Mouse (Mus musculus): ENCODE data around the gene Hoxa11. TPM values are rescaled to one million over a fixed set of nuclear protein-coding genes. Genes with fewer than 3 reads are reported as not detected.

Hoxa11 gene
- total and polyA plus RNA-seq, 2 experiments from 2014 or later = not detected

DNA sequence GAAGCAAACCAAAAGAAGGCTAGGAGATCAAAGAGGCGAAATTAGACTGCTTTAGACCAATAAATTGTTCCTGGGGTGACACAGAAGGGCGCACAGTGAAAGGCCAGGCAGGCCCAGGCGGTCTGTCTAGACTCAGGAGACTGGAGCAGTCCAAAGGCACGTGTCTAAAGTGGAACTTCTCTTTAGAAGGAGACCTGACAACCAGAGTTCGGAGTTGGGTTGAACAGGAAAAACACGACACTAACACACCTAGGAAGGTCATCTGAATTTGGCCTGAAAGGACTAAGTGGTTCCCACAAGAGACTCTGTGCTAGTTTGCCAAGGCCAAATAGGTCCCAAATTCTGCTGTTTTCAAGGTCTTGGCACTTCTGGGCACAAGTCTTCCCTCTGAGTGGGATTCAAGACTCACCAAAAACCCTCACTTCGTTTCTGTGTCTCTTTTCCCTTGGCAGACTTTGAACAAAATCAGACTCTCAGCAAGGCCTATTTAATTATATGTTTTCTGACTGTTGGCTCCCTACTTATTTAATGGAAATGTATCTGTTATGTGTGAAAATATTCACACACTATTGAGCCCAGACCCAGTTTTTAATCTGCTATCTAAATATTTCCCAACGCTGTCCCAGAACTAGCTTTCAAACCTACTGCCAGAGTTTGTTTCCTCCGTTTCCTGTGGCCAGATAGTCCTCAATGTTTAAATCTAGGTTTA, 26.2 kb downstream of the Hoxa11 start:
- no peaks in the 10 kb centered on the region for H3K36me3 ChIP-seq (ENCODE audit: insufficient read depth, low read length)
- 20% methylated on average over 9 of the region's 9 CpGs for WGBS
- TF ChIP-seq CTCF (IDR thresholded peaks at IDR 0.05; ENCODE audit: low read depth) = no peak
- no peaks in the 10 kb centered on the region for H3K4me1 ChIP-seq (ENCODE audit: insufficient read depth, low read length)
- DNase-seq (ENCODE audit: low spot score) = no peak
- H3K4me3 ChIP-seq (ENCODE audit: low read length) = no peak overlapping the region
- no peak overlapping the region for H3K9ac ChIP-seq (replicated peaks; ENCODE audit: low read length)
- H3K27ac ChIP-seq = no peak overlapping the region
- no peaks in the 10 kb centered on the region for H3K9me3 ChIP-seq (ENCODE audit: low read length)
- no peak overlapping the region for H3K4me2 ChIP-seq (ENCODE audit: low read depth, low read length)
- peaks cover 96% of the 10 kb centered on the region for H3K27me3 ChIP-seq (ENCODE audit: insufficient read depth, low read length)
- ATAC-seq = no peak

GRCm38 (mm10) chr6:52218643-52219215, 26.9 kb downstream of the Hoxa11 start:
- no peaks in the 10 kb centered on the region for H3K36me3 ChIP-seq (ENCODE audit: insufficient read depth, low read length)
- no peak overlapping the region for H3K9ac ChIP-seq (replicated peaks; ENCODE audit: low read length)
- ATAC-seq = no peak
- DNase-seq (ENCODE audit: low spot score) = no peak
- no peak overlapping the region for H3K4me3 ChIP-seq (ENCODE audit: low read length)
- H3K4me2 ChIP-seq (ENCODE audit: low read depth, low read length) = no peak overlapping the region
- no peaks in the 10 kb centered on the region for H3K4me1 ChIP-seq (ENCODE audit: insufficient read depth, low read length)
- H3K27me3 ChIP-seq (ENCODE audit: insufficient read depth, low read length) = peaks cover 96% of the 10 kb centered on the region
- no peak overlapping the region for H3K27ac ChIP-seq
- WGBS = 8% methylated on average over 14 of the region's 14 CpGs
- no peaks in the 10 kb centered on the region for H3K9me3 ChIP-seq (ENCODE audit: low read length)
- TF ChIP-seq CTCF (IDR thresholded peaks at IDR 0.05; ENCODE audit: low read depth) = no peak

DNA sequence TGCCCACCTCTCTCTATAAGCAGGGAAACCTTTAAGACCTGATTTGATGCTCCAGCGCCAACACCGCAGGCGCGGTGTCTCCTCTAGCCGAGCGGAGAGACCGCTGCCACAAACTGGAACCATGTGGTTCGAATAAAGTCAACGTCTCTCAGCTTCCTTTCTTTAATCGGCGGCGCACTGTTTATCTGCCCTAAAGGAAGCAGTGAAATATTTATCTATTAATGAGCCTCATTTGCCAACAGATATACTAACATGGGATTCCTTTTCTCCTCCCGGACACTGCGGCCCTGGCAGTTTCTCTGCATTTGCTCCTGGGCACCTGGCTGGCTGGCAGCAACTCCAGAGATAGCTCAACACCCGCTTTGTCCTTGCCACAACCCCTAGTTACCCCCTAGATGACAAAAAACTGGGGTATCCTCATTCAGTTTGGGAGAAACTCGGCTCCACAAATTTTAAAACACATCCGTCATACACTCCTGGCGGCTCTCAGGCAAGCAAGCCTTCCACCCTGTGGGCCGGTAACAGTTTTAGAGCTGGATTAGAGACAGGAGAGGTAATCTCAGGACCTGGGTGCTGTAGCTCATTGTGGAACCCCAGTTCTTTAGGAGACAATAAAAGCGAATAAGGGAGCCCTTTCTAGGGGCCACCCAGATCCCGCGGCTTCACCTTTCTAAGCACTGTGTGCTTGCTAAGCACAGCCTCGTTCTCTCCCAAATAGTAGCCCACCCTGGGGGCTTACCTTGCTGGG, 27.5 kb downstream of the Hoxa11 start:
- no peaks in the 10 kb centered on the region for H3K9me3 ChIP-seq (ENCODE audit: low read length)
- ATAC-seq (no peak), DNase-seq (ENCODE audit: low spot score) (no peak)
- H3K4me1 ChIP-seq (ENCODE audit: insufficient read depth, low read length) = no peaks in the 10 kb centered on the region
- H3K36me3 ChIP-seq (ENCODE audit: insufficient read depth, low read length) = no peaks in the 10 kb centered on the region
- TF ChIP-seq CTCF (IDR thresholded peaks at IDR 0.05; ENCODE audit: low read depth) = no peak
- WGBS = 6% methylated on average over 23 of the region's 23 CpGs
- H3K4me2 ChIP-seq (ENCODE audit: low read depth, low read length) = no peak overlapping the region
- H3K4me3 ChIP-seq (ENCODE audit: low read length) = no peak overlapping the region
- H3K27me3 ChIP-seq (ENCODE audit: insufficient read depth, low read length) = peaks cover 97% of the 10 kb centered on the region
- H3K27ac ChIP-seq = no peak overlapping the region
- H3K9ac ChIP-seq (replicated peaks; ENCODE audit: low read length) = no peak overlapping the region

- ATAC-seq (no peak), DNase-seq (ENCODE audit: low spot score) (no peak)
- H3K9ac ChIP-seq (replicated peaks; ENCODE audit: low read length) = no peak overlapping the region
- peak overlapping the region; percentile 23 for H3K4me3 ChIP-seq (ENCODE audit: low read length)
- WGBS = under 1% methylated on average over 25 of the region's 25 CpGs
- H3K4me1 ChIP-seq (ENCODE audit: insufficient read depth, low read length) = no peaks in the 10 kb centered on the region
- H3K27me3 ChIP-seq (ENCODE audit: insufficient read depth, low read length) = peaks cover 96% of the 10 kb centered on the region
- H3K27ac ChIP-seq = no peak overlapping the region
- H3K36me3 ChIP-seq (ENCODE audit: insufficient read depth, low read length) = no peaks in the 10 kb centered on the region
- H3K4me2 ChIP-seq (ENCODE audit: low read depth, low read length) = peak overlapping the region; percentile 31; the same call in 1 of the 2 replicates
- no peaks in the 10 kb centered on the region for H3K9me3 ChIP-seq (ENCODE audit: low read length)
- no peak for TF ChIP-seq CTCF (IDR thresholded peaks at IDR 0.05; ENCODE audit: low read depth)
Observed at GRCm38 (mm10) chr6:52217459-52217768, 28.2 kb downstream of the Hoxa11 start.

GRCm38 (mm10) chr6:52216691-52217458, 28.7 kb downstream of the Hoxa11 start:
- H3K9ac ChIP-seq (replicated peaks; ENCODE audit: low read length) = no peak overlapping the region

GRCm38 (mm10) chr6:52215771-52216535, 29.7 kb downstream of the Hoxa11 start:
- no peak for DNase-seq (ENCODE audit: low spot score)
- no peaks in the 10 kb centered on the region for H3K9me3 ChIP-seq (ENCODE audit: low read length)
- no peak overlapping the region for H3K4me3 ChIP-seq (ENCODE audit: low read length)
- 4% methylated on average over 30 of the region's 30 CpGs for WGBS
- H3K27ac ChIP-seq = no peak overlapping the region
- H3K36me3 ChIP-seq (ENCODE audit: insufficient read depth, low read length) = no peaks in the 10 kb centered on the region
- peaks cover 96% of the 10 kb centered on the region for H3K27me3 ChIP-seq (ENCODE audit: insufficient read depth, low read length)
- no peaks in the 10 kb centered on the region for H3K4me1 ChIP-seq (ENCODE audit: insufficient read depth, low read length)
- no peak for TF ChIP-seq CTCF (IDR thresholded peaks at IDR 0.05; ENCODE audit: low read depth)
- no peak for ATAC-seq
- H3K9ac ChIP-seq (replicated peaks; ENCODE audit: low read length) = no peak overlapping the region
- H3K4me2 ChIP-seq (ENCODE audit: low read depth, low read length) = no peak overlapping the region

More at GRCm38 (mm10) chr6:52216691-52217458, 28.7 kb downstream of the Hoxa11 start:
- H3K27ac ChIP-seq = no peak overlapping the region
- no peaks in the 10 kb centered on the region for H3K36me3 ChIP-seq (ENCODE audit: insufficient read depth, low read length)
- no peak for TF ChIP-seq CTCF (IDR thresholded peaks at IDR 0.05; ENCODE audit: low read depth)
- 2% methylated on average over 60 of the region's 60 CpGs for WGBS
- H3K4me1 ChIP-seq (ENCODE audit: insufficient read depth, low read length) = no peaks in the 10 kb centered on the region
- H3K4me3 ChIP-seq (ENCODE audit: low read length) = peak overlapping the region; percentile 23
- ATAC-seq = no peak
- no peaks in the 10 kb centered on the region for H3K9me3 ChIP-seq (ENCODE audit: low read length)
- peaks cover 96% of the 10 kb centered on the region for H3K27me3 ChIP-seq (ENCODE audit: insufficient read depth, low read length)
- H3K4me2 ChIP-seq (ENCODE audit: low read depth, low read length) = peak overlapping the region; percentile 31; the same call in 1 of the 2 replicates
- DNase-seq (ENCODE audit: low spot score) = no peak
